Mouse (Mus musculus) kidney, adult 18-20 months (tissue): ENCODE measurements at regions not wholly inside any gene's neighbourhood (a gene's known extent, or its start where the extent isn't known, plus 50 kb on each side); places are given as distances from the start of the nearest gene placed in this dataset.

Experiments used
- DNase-seq: peaks from one replicate; pipeline ENCODE4 v3.0.0; 2021

- no peak for DNase-seq
Measured at GRCm38 (mm10) chrX:11861119-11861708, 298.9 kb downstream of the Bcor start.

GRCm38 (mm10) chrX:11861892-11862291, 298.3 kb downstream of the Bcor start:
- DNase-seq, result no peak

GRCm38 (mm10) chrX:11863106-11863505, 297.0 kb downstream of the Bcor start:
- no peak for DNase-seq

GRCm38 (mm10) chrX:11873913-11874312, 286.2 kb downstream of the Bcor start:
- DNase-seq, result no peak

- DNase-seq, result no peak
Measured at GRCm38 (mm10) chrX:11876636-11877035, 283.5 kb downstream of the Bcor start.

GRCm38 (mm10) chrX:11878028-11878427, 282.1 kb downstream of the Bcor start:
- DNase-seq, result no peak

- no peak for DNase-seq
Measured at GRCm38 (mm10) chrX:11880972-11881371, 279.2 kb downstream of the Bcor start.

GRCm38 (mm10) chrX:11883738-11884716, 276.1 kb downstream of the Bcor start:
- DNase-seq, result no peak

- no peak for DNase-seq
Measured at GRCm38 (mm10) chrX:11892396-11892795, 267.8 kb downstream of the Bcor start.

GRCm38 (mm10) chrX:11893606-11894279, 266.4 kb downstream of the Bcor start:
- DNase-seq, result no peak

- no peak for DNase-seq
Measured at GRCm38 (mm10) chrX:11894280-11894662, 265.9 kb downstream of the Bcor start.

- peak; percentile 32 for DNase-seq
Measured at GRCm38 (mm10) chrX:11895396-11895795, 264.8 kb downstream of the Bcor start.

- no peak for DNase-seq
Measured at GRCm38 (mm10) chrX:11898280-11898679, 261.9 kb downstream of the Bcor start.

GRCm38 (mm10) chrX:11899051-11899450, 261.1 kb downstream of the Bcor start:
- no peak for DNase-seq

- DNase-seq, result no peak
Measured at GRCm38 (mm10) chrX:11899914-11900313, 260.2 kb downstream of the Bcor start.

- DNase-seq, result no peak
Measured at GRCm38 (mm10) chrX:11901791-11902190, 258.4 kb downstream of the Bcor start.

- no peak for DNase-seq
Measured at GRCm38 (mm10) chrX:11903116-11903700, 256.9 kb downstream of the Bcor start.

- no peak for DNase-seq
Measured at GRCm38 (mm10) chrX:11905231-11905630, 254.9 kb downstream of the Bcor start.

- no peak for DNase-seq
Measured at GRCm38 (mm10) chrX:11907167-11907566, 253.0 kb downstream of the Bcor start.

- no peak for DNase-seq
Measured at GRCm38 (mm10) chrX:11915984-11916383, 244.2 kb downstream of the Bcor start.

GRCm38 (mm10) chrX:11920231-11920630, 239.9 kb downstream of the Bcor start:
- peak; percentile 13 for DNase-seq

- DNase-seq, result peak; percentile 18
Measured at GRCm38 (mm10) chrX:11924639-11925302, 235.4 kb downstream of the Bcor start.
